Mouse (Mus musculus): Measurements from ENCODE around the gene Rtn4rl1. TPM values are rescaled to one million over a fixed set of nuclear protein-coding genes. Genes with fewer than 3 reads are reported as not detected.
A peak's percentile ranks its signal among the peaks of the same experiment; 100 is the strongest.

Gene Rtn4rl1
- polyA plus RNA-seq, 1 experiment from 2014 or later: 12.7 TPM

GRCm38 (mm10) chr11:75212031-75212667 is 18.6 kb downstream of the Rtn4rl1 start:
- H3K9ac ChIP-seq (replicated peaks; ENCODE audit: low read depth, low read length): no peak overlapping the region
- H3K4me2 ChIP-seq (ENCODE audit: low read depth, low read length): no peak overlapping the region

GRCm38 (mm10) chr11:75212876-75213275 is 19.3 kb downstream of the Rtn4rl1 start:
- WGBS: 32% methylated on average over 3 of the region's 3 CpGs

More at GRCm38 (mm10) chr11:75212031-75212667, 18.6 kb downstream of the Rtn4rl1 start:
- H3K27me3 ChIP-seq (ENCODE audit: control insufficient read depth, insufficient read depth, low read length): no peaks in the 10 kb centered on the region
- WGBS: 40% methylated on average over 8 of the region's 8 CpGs
- H3K4me3 ChIP-seq (ENCODE audit: low read depth, low read length): no peak overlapping the region
- no peaks in the 10 kb centered on the region for H3K9me3 ChIP-seq (ENCODE audit: control insufficient read depth, low read length)
- no peak overlapping the region for H3K27ac ChIP-seq (ENCODE audit: low read depth, low read length)
- ATAC-seq (ENCODE audit: low read depth): no peak
- H3K4me1 ChIP-seq (ENCODE audit: control insufficient read depth, insufficient read depth, low read length): peaks cover 19% of the 10 kb centered on the region
- no peaks in the 10 kb centered on the region for H3K36me3 ChIP-seq (ENCODE audit: control insufficient read depth, insufficient read depth, low read length)

GRCm38 (mm10) chr11:75213372-75214080 is 19.9 kb downstream of the Rtn4rl1 start:
- peaks cover 19% of the 10 kb centered on the region for H3K4me1 ChIP-seq (ENCODE audit: control insufficient read depth, insufficient read depth, low read length)
- peak overlapping the region; percentile 70 for H3K27ac ChIP-seq (ENCODE audit: low read depth, low read length)
- H3K9me3 ChIP-seq (ENCODE audit: control insufficient read depth, low read length): no peaks in the 10 kb centered on the region
- no peaks in the 10 kb centered on the region for H3K36me3 ChIP-seq (ENCODE audit: control insufficient read depth, insufficient read depth, low read length)
- WGBS: 3% methylated on average over 34 of the region's 35 CpGs
- no peaks in the 10 kb centered on the region for H3K27me3 ChIP-seq (ENCODE audit: control insufficient read depth, insufficient read depth, low read length)
- H3K4me3 ChIP-seq (ENCODE audit: low read depth, low read length): peak overlapping the region; percentile 19; the same call in 1 of the 2 replicates
- peak overlapping the region; percentile 47 for H3K4me2 ChIP-seq (ENCODE audit: low read depth, low read length)
- peak; percentile 70 for ATAC-seq (ENCODE audit: low read depth)
- H3K9ac ChIP-seq (replicated peaks; ENCODE audit: low read depth, low read length): peak overlapping the region; percentile 39

More at GRCm38 (mm10) chr11:75212876-75213275, 19.3 kb downstream of the Rtn4rl1 start:
- no peak for ATAC-seq (ENCODE audit: low read depth)
- no peaks in the 10 kb centered on the region for H3K36me3 ChIP-seq (ENCODE audit: control insufficient read depth, insufficient read depth, low read length)
- H3K9ac ChIP-seq (replicated peaks; ENCODE audit: low read depth, low read length): no peak overlapping the region
- no peaks in the 10 kb centered on the region for H3K27me3 ChIP-seq (ENCODE audit: control insufficient read depth, insufficient read depth, low read length)
- H3K4me2 ChIP-seq (ENCODE audit: low read depth, low read length): no peak overlapping the region
- no peaks in the 10 kb centered on the region for H3K9me3 ChIP-seq (ENCODE audit: control insufficient read depth, low read length)
- no peak overlapping the region for H3K27ac ChIP-seq (ENCODE audit: low read depth, low read length)
- H3K4me1 ChIP-seq (ENCODE audit: control insufficient read depth, insufficient read depth, low read length): peaks cover 19% of the 10 kb centered on the region
- H3K4me3 ChIP-seq (ENCODE audit: low read depth, low read length): no peak overlapping the region

GRCm38 (mm10) chr11:75214081-75214950 is 20.7 kb downstream of the Rtn4rl1 start:
- ATAC-seq (ENCODE audit: low read depth): peak; percentile 36
- Histone ChIP-seq H3K4me1 (ENCODE audit: control insufficient read depth, insufficient read depth, low read length) (peaks cover 19% of the 10 kb centered on the region), H3K27me3 (ENCODE audit: control insufficient read depth, insufficient read depth, low read length) (no peaks in the 10 kb centered on the region), H3K9ac (replicated peaks; ENCODE audit: low read depth, low read length) (peak overlapping the region; percentile 39), H3K36me3 (ENCODE audit: control insufficient read depth, insufficient read depth, low read length) (no peaks in the 10 kb centered on the region), H3K4me3 (ENCODE audit: low read depth, low read length) (peak overlapping the region; percentile 19; the same call in 1 of the 2 replicates), H3K27ac (ENCODE audit: low read depth, low read length) (peak overlapping the region; percentile 70; the same call in 1 of the 2 replicates), H3K9me3 (ENCODE audit: control insufficient read depth, low read length) (no peaks in the 10 kb centered on the region), H3K4me2 (ENCODE audit: low read depth, low read length) (peak overlapping the region; percentile 47)
- 18% methylated on average over 13 of the region's 13 CpGs for WGBS

- ATAC-seq (ENCODE audit: low read depth): no peak
- 50% methylated on average over 9 of the region's 9 CpGs for WGBS
These were observed 26.5 kb downstream of the Rtn4rl1 start for GRCm38 (mm10) chr11:75220115-75220514.

GRCm38 (mm10) chr11:75220517-75221145 is 27.0 kb downstream of the Rtn4rl1 start:
- 79% methylated on average over 4 of the region's 6 CpGs for WGBS
- H3K27ac ChIP-seq (ENCODE audit: low read depth, low read length): no peak overlapping the region

More at GRCm38 (mm10) chr11:75220115-75220514, 26.5 kb downstream of the Rtn4rl1 start:
- Histone ChIP-seq H3K27me3 (ENCODE audit: control insufficient read depth, insufficient read depth, low read length) (no peaks in the 10 kb centered on the region), H3K4me3 (ENCODE audit: low read depth, low read length) (no peak overlapping the region), H3K9ac (replicated peaks; ENCODE audit: low read depth, low read length) (no peak overlapping the region), H3K27ac (ENCODE audit: low read depth, low read length) (no peak overlapping the region), H3K9me3 (ENCODE audit: control insufficient read depth, low read length) (no peaks in the 10 kb centered on the region), H3K4me2 (ENCODE audit: low read depth, low read length) (no peak overlapping the region), H3K4me1 (ENCODE audit: control insufficient read depth, insufficient read depth, low read length) (peaks cover 6% of the 10 kb centered on the region; the same call in 1 of the 2 replicates), H3K36me3 (ENCODE audit: control insufficient read depth, insufficient read depth, low read length) (no peaks in the 10 kb centered on the region)

GRCm38 (mm10) chr11:75224062-75224461 is 30.5 kb downstream of the Rtn4rl1 start:
- H3K9ac ChIP-seq (replicated peaks; ENCODE audit: low read depth, low read length): no peak overlapping the region

More at GRCm38 (mm10) chr11:75220517-75221145, 27.0 kb downstream of the Rtn4rl1 start:
- H3K4me1 ChIP-seq (ENCODE audit: control insufficient read depth, insufficient read depth, low read length): peaks cover 3% of the 10 kb centered on the region; the same call in 1 of the 2 replicates
- no peak overlapping the region for H3K9ac ChIP-seq (replicated peaks; ENCODE audit: low read depth, low read length)
- no peak overlapping the region for H3K4me3 ChIP-seq (ENCODE audit: low read depth, low read length)
- H3K27me3 ChIP-seq (ENCODE audit: control insufficient read depth, insufficient read depth, low read length): no peaks in the 10 kb centered on the region
- no peak overlapping the region for H3K4me2 ChIP-seq (ENCODE audit: low read depth, low read length)
- no peak for ATAC-seq (ENCODE audit: low read depth)
- H3K36me3 ChIP-seq (ENCODE audit: control insufficient read depth, insufficient read depth, low read length): no peaks in the 10 kb centered on the region
- H3K9me3 ChIP-seq (ENCODE audit: control insufficient read depth, low read length): no peaks in the 10 kb centered on the region

GRCm38 (mm10) chr11:75224835-75225234 is 31.3 kb downstream of the Rtn4rl1 start:
- WGBS: 88% methylated on average over 4 of the region's 4 CpGs
- Histone ChIP-seq H3K4me3 (ENCODE audit: low read depth, low read length) (no peak overlapping the region), H3K27ac (ENCODE audit: low read depth, low read length) (no peak overlapping the region), H3K27me3 (ENCODE audit: control insufficient read depth, insufficient read depth, low read length) (no peaks in the 10 kb centered on the region), H3K4me2 (ENCODE audit: low read depth, low read length) (no peak overlapping the region), H3K9me3 (ENCODE audit: control insufficient read depth, low read length) (no peaks in the 10 kb centered on the region), H3K36me3 (ENCODE audit: control insufficient read depth, insufficient read depth, low read length) (no peaks in the 10 kb centered on the region), H3K4me1 (ENCODE audit: control insufficient read depth, insufficient read depth, low read length) (no peaks in the 10 kb centered on the region; the same call in 1 of the 2 replicates), H3K9ac (replicated peaks; ENCODE audit: low read depth, low read length) (no peak overlapping the region)
- ATAC-seq (ENCODE audit: low read depth): no peak

More at GRCm38 (mm10) chr11:75224062-75224461, 30.5 kb downstream of the Rtn4rl1 start:
- Histone ChIP-seq H3K4me2 (ENCODE audit: low read depth, low read length) (no peak overlapping the region), H3K27me3 (ENCODE audit: control insufficient read depth, insufficient read depth, low read length) (no peaks in the 10 kb centered on the region), H3K27ac (ENCODE audit: low read depth, low read length) (no peak overlapping the region), H3K36me3 (ENCODE audit: control insufficient read depth, insufficient read depth, low read length) (no peaks in the 10 kb centered on the region), H3K4me3 (ENCODE audit: low read depth, low read length) (no peak overlapping the region), H3K9me3 (ENCODE audit: control insufficient read depth, low read length) (no peaks in the 10 kb centered on the region), H3K4me1 (ENCODE audit: control insufficient read depth, insufficient read depth, low read length) (no peaks in the 10 kb centered on the region; the same call in 1 of the 2 replicates)
- ATAC-seq (ENCODE audit: low read depth): no peak
- 77% methylated on average over 12 of the region's 12 CpGs for WGBS

Data from neural tube, embryonic 14.5 days (tissue).